33 mouse cellular contexts compared by ENCODE assay signal in the genomic region with DNA sequence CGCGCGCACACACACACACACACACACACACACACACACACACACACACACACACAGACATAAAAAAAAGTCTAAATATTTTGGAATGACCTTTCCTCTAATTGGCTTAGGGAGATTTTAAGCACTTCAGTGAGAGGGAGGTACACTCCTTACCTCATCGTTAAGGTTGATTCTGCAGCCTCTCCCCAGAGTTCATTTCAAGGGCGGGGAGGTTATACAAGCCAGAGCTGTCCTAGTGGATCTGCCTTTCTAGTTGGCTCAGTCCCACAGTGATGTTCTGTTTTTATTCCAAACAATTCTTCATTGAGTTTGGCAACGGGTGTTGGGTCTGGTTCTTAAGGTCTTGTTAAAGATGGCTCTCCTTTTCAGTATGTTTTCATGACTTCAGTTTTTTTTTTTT.
A peak's percentile ranks its signal among the peaks of the same experiment; 100 is the strongest.
DNase-seq lines count a peak whose midpoint lies in the region; ATAC-seq and TF ChIP-seq lines count a peak whose summit lies in the region.
"Had no signal": no experiment of that assay in that cellular context is flagged by ENCODE, and none has a peak within 500 bp of the region (broad histone marks: within the 10 kb centered on the region; RNA-seq: fewer than 3 reads in every experiment).

No protein-coding gene starts in this region.

- peak; percentile 27 for DNase-seq in gastrocnemius, adult 2 months
- no peak for DNase-seq in gastrocnemius, postnatal 25 days
- peak; percentile 51 to 56 for DNase-seq in heart, adult 9 months (ENCODE audit: low spot score in 2 of 2)
- DNase-seq in heart, embryonic 10.5 days (ENCODE audit: low spot score): no peak
- peak; percentile 35 for DNase-seq in MN1 (ENCODE audit: low spot score)
- no peak for DNase-seq in cerebellum, postnatal 36 days
- no peak for DNase-seq in spleen, adult 12 weeks (ENCODE audit: low spot score)
- DNase-seq: adrenal gland, postnatal 10 days; cerebellum, adult 8-10 months; cerebellum, postnatal 25 days; embryo, embryonic 11 days; forebrain, postnatal 0 days; gastrocnemius, postnatal 10 days; kidney, adult 9 months; kidney, postnatal 10 days; layer of hippocampus, adult 9-11 months; liver; lung, adult 2 months; lung, postnatal 4 days; right cerebral cortex, adult 18-20 months; thymus, postnatal 14 days had no signal

- no peak for TF ChIP-seq CTCF in gastrocnemius, adult 2 months (IDR thresholded peaks at IDR 0.05)

- H3K36me3 ChIP-seq in heart, embryonic 10.5 days: no peaks in the 10 kb centered on the region
- H3K36me3 ChIP-seq in intestine, embryonic 16.5 days (ENCODE audit: control insufficient read depth, insufficient read depth, low read length): no peaks in the 10 kb centered on the region
- H3K36me3 ChIP-seq: embryonic facial prominence, embryonic 13.5 days; forebrain, embryonic 12.5 days; G1E; midbrain, embryonic 12.5 days; neural tube, embryonic 12.5 days had no signal

- ATAC-seq in intestine, embryonic 16.5 days: peak; percentile 52; the same call in 1 of the 2 replicates
- ATAC-seq: forebrain, postnatal 0 days; Patski had no signal

- WGBS in heart, embryonic 10.5 days: 81% methylated on average over 6 of the region's 6 CpGs
- 76% methylated on average over 6 of the region's 6 CpGs for WGBS in intestine, embryonic 16.5 days

- H3K4me2 ChIP-seq in intestine, embryonic 16.5 days (ENCODE audit: low read depth, low read length): no peak overlapping the region
- H3K4me2 ChIP-seq: embryonic facial prominence, embryonic 13.5 days; forebrain, embryonic 12.5 days; hindbrain, embryonic 14.5 days; midbrain, embryonic 12.5 days; neural tube, embryonic 12.5 days had no signal

- no peak overlapping the region for H3K4me3 ChIP-seq in gastrocnemius, adult 2 months
- no peak overlapping the region for H3K4me3 ChIP-seq in heart, embryonic 10.5 days
- no peak overlapping the region for H3K4me3 ChIP-seq in intestine, embryonic 16.5 days (ENCODE audit: low read length)
- H3K4me3 ChIP-seq: embryonic facial prominence, embryonic 13.5 days; erythroblast, embryonic 14.5 days; forebrain, embryonic 12.5 days; megakaryocyte, embryonic 14.5 days; midbrain, embryonic 12.5 days; myocyte; neural tube, embryonic 12.5 days had no signal

- H3K27me3 ChIP-seq in heart, embryonic 10.5 days (ENCODE audit: insufficient read depth, poor library complexity, severe bottlenecking): no peaks in the 10 kb centered on the region
- no peaks in the 10 kb centered on the region for H3K27me3 ChIP-seq in intestine, embryonic 16.5 days (replicated peaks; ENCODE audit: control insufficient read depth, insufficient read depth, low read length)
- H3K27me3 ChIP-seq: embryonic facial prominence, embryonic 13.5 days; forebrain, embryonic 12.5 days; midbrain, embryonic 12.5 days; neural tube, embryonic 12.5 days; Patski had no signal

- no peak overlapping the region for H3K27ac ChIP-seq in gastrocnemius, adult 2 months
- no peak overlapping the region; the same call in 1 of the 2 replicates for H3K27ac ChIP-seq in heart, embryonic 10.5 days
- no peak overlapping the region for H3K27ac ChIP-seq in intestine, embryonic 16.5 days (ENCODE audit: low read length)
- H3K27ac ChIP-seq: embryonic facial prominence, embryonic 13.5 days; forebrain, embryonic 12.5 days; hindbrain, embryonic 14.5 days; liver, embryonic 14.5 days; midbrain, embryonic 12.5 days; neural tube, embryonic 12.5 days had no signal

- peaks cover 20% of the 10 kb centered on the region; the same call in 1 of the 2 replicates for H3K4me1 ChIP-seq in heart, embryonic 10.5 days
- H3K4me1 ChIP-seq in intestine, embryonic 16.5 days (ENCODE audit: control insufficient read depth, insufficient read depth, low read length): no peaks in the 10 kb centered on the region
- H3K4me1 ChIP-seq: embryonic facial prominence, embryonic 13.5 days; forebrain, embryonic 12.5 days; midbrain, embryonic 12.5 days; neural tube, embryonic 12.5 days had no signal

- intact Hi-C loops in gastrocnemius, adult 2 months (cut with DNase I): no loop called here

- H3K9ac ChIP-seq in intestine, embryonic 16.5 days (ENCODE audit: low read depth, low read length): no peak overlapping the region
- H3K9ac ChIP-seq: embryonic facial prominence, embryonic 13.5 days; forebrain, embryonic 12.5 days; forebrain, postnatal 0 days; hindbrain, embryonic 14.5 days; liver, embryonic 14.5 days; midbrain, embryonic 12.5 days; neural tube, embryonic 12.5 days had no signal

- H3K9me3 ChIP-seq in heart, embryonic 10.5 days: no peaks in the 10 kb centered on the region
- H3K9me3 ChIP-seq in intestine, embryonic 16.5 days (ENCODE audit: control insufficient read depth, low read length): no peaks in the 10 kb centered on the region
- H3K9me3 ChIP-seq: embryonic facial prominence, embryonic 13.5 days; forebrain, embryonic 12.5 days; G1E; megakaryocyte, embryonic 14.5 days; midbrain, embryonic 12.5 days; neural tube, embryonic 12.5 days had no signal

Comparison
In these comparisons a context has a peak if more than half of its experiments do, and no peak if none do; other contexts are left out.
1. DNase-seq: peak in gastrocnemius, adult 2 months (single experiment), heart, adult 9 months (2 of 2) and MN1 (single experiment); none in gastrocnemius, postnatal 25 days (single experiment), heart, embryonic 10.5 days (single experiment), cerebellum, postnatal 36 days (0 of 2) and spleen, adult 12 weeks (single experiment).